Mouse (Mus musculus) CH12.LX (cell line): ENCODE results near the gene Lzts2. TPM values are rescaled to one million over a fixed set of nuclear protein-coding genes. Genes with fewer than 3 reads are reported as not detected.

Experiments
- DNase-seq: peaks from one replicate; pipeline ENCODE4 v3.0.0-alpha.2; 2013; ENCODE audit errors: extremely low read depth
- H3K27ac ChIP-seq: 2 replicates; pipeline ENCODE4 v1.5.1; 2012; ENCODE audit warnings: low read depth, mild to moderate bottlenecking, control low read depth, moderate library complexity; ENCODE audit not compliant: insufficient read depth
- H3K27me3 ChIP-seq: replicated peaks from 2 replicates; pipeline ENCODE3; 2012; ENCODE audit warnings: inconsistent platforms
- H3K36me3 ChIP-seq, 2 experiments: replicated peaks in 1 of 2; 2 replicates each; pipeline versions ENCODE3 to v1.6.1; 2012; ENCODE audit warnings: inconsistent platforms in 1 of 2, low read length in 1 of 2, mild to moderate bottlenecking in 1 of 2, mixed read lengths in 1 of 2, moderate library complexity in 1 of 2; ENCODE audit not compliant: control insufficient read depth in 1 of 2, insufficient read depth in 1 of 2
- H3K4me1 ChIP-seq, 2 experiments: 2 replicates each; pipeline ENCODE4 v1.6.1; 2012; ENCODE audit warnings: inconsistent platforms in 1 of 2, moderate library complexity in 1 of 2; ENCODE audit not compliant: insufficient read depth in 2 of 2, control insufficient read depth in 1 of 2
- H3K4me2 ChIP-seq: 2 replicates; pipeline ENCODE4 v1.6.1; 2012; ENCODE audit warnings: low read depth, mild to moderate bottlenecking, control low read depth; ENCODE audit not compliant: poor library complexity, insufficient read depth, severe bottlenecking
- H3K4me3 ChIP-seq, 3 experiments: fragments of 150-350 bp in 1 of 3; sonication (generic) in 1 of 3; replicated peaks in 1 of 3; 2 replicates each; pipeline versions ENCODE3 to v1.5.1; 2011 to 2012; ENCODE audit warnings: low read depth in 2 of 3, low read length in 2 of 3, mild to moderate bottlenecking in 2 of 3, moderate library complexity in 2 of 3, control low read depth in 1 of 3, improper control_type of control experiment in 1 of 3, inconsistent platforms in 1 of 3, mixed read lengths in 1 of 3; ENCODE audit not compliant: poor library complexity in 1 of 3
- H3K79me2 ChIP-seq: replicated peaks from 2 replicates; pipeline ENCODE4 v1.6.1; 2012; ENCODE audit warnings: mild to moderate bottlenecking, moderate library complexity; ENCODE audit not compliant: control insufficient read depth, poor library complexity, insufficient read depth, severe bottlenecking; ENCODE audit errors: extremely low read depth
- H3K9ac ChIP-seq: 2 replicates; pipeline ENCODE4 v1.6.1; 2012; ENCODE audit warnings: low read depth, mild to moderate bottlenecking, control low read depth, moderate library complexity; ENCODE audit not compliant: insufficient read depth
- H3K9me3 ChIP-seq: replicated peaks from 2 replicates; pipeline ENCODE3; 2012; ENCODE audit warnings: low read length, inconsistent platforms, mixed read lengths
- CHD1 ChIP-seq: IDR thresholded peaks from 2 replicates; pipeline ENCODE4 v1.6.1; 2012; ENCODE audit warnings: low read depth, low read length, improper control_type of control experiment, inconsistent platforms
- CHD2 ChIP-seq: IDR thresholded peaks from 2 replicates; pipeline ENCODE4 v1.6.1; 2011; ENCODE audit warnings: low read length, improper control_type of control experiment
- E2F4 ChIP-seq: IDR thresholded peaks from 2 replicates; pipeline ENCODE4 v1.6.1; 2011; ENCODE audit warnings: low read depth, low read length, improper control_type of control experiment; ENCODE audit not compliant: insufficient replicate concordance
- EP300 ChIP-seq: IDR thresholded peaks from 2 replicates; pipeline ENCODE4 v1.6.1; 2011; ENCODE audit warnings: low read length, improper control_type of control experiment
- ETS1 ChIP-seq: conservative IDR thresholded peaks from 2 replicates; pipeline ENCODE4 v1.6.1; 2012; ENCODE audit warnings: low read depth, mild to moderate bottlenecking, inconsistent platforms, low read length, improper control_type of control experiment, moderate library complexity
- JUN ChIP-seq: IDR thresholded peaks from 2 replicates; pipeline ENCODE4 v1.6.1; 2011; ENCODE audit warnings: low read depth, mild to moderate bottlenecking, low read length, improper control_type of control experiment, moderate library complexity; ENCODE audit not compliant: insufficient read depth
- JUND ChIP-seq: conservative IDR thresholded peaks from 2 replicates; pipeline ENCODE4 v1.6.1; 2011; ENCODE audit warnings: low read depth, low read length, improper control_type of control experiment
- MAX ChIP-seq: IDR thresholded peaks from 2 replicates; pipeline ENCODE4 v1.6.1; 2011; ENCODE audit warnings: low read length, improper control_type of control experiment
- MAZ ChIP-seq: IDR thresholded peaks from 2 replicates; pipeline ENCODE4 v1.6.1; 2012; ENCODE audit warnings: low read depth, mild to moderate bottlenecking, inconsistent platforms, low read length, improper control_type of control experiment, moderate library complexity
- MEF2A ChIP-seq: IDR thresholded peaks from 2 replicates; pipeline ENCODE4 v1.6.1; 2014; ENCODE audit warnings: low read depth, mild to moderate bottlenecking, inconsistent platforms, low read length, improper control_type of control experiment, borderline replicate concordance
- MXI1 ChIP-seq: IDR thresholded peaks from 2 replicates; pipeline ENCODE4 v1.6.1; 2011; ENCODE audit warnings: mild to moderate bottlenecking, low read depth, low read length, improper control_type of control experiment
- MYC ChIP-seq: IDR thresholded peaks from 2 replicates; pipeline ENCODE4 v1.6.1; 2011; ENCODE audit warnings: low read depth, mild to moderate bottlenecking, improper control_type of control experiment, low read length
- NRF1 ChIP-seq: IDR thresholded peaks from 2 replicates; pipeline ENCODE4 v1.6.1; 2014; ENCODE audit warnings: low read depth, mild to moderate bottlenecking, inconsistent platforms, low read length, improper control_type of control experiment, moderate library complexity
- RAD21 ChIP-seq: IDR thresholded peaks from 2 replicates; pipeline ENCODE4 v1.6.1; 2011; ENCODE audit warnings: low read depth, mild to moderate bottlenecking, low read length, improper control_type of control experiment, moderate library complexity
- RCOR1 ChIP-seq: conservative IDR thresholded peaks from 2 replicates; pipeline ENCODE4 v1.6.1; 2012; ENCODE audit warnings: low read depth, mild to moderate bottlenecking, inconsistent platforms, low read length, improper control_type of control experiment
- SIN3A ChIP-seq: IDR thresholded peaks from 2 replicates; pipeline ENCODE4 v1.6.1; 2012; ENCODE audit warnings: low read length, improper control_type of control experiment, inconsistent platforms
- TCF12 ChIP-seq: IDR thresholded peaks from 2 replicates; pipeline ENCODE4 v1.6.1; 2014; ENCODE audit warnings: low read depth, mild to moderate bottlenecking, inconsistent platforms, low read length, improper control_type of control experiment
- UBTF ChIP-seq: IDR thresholded peaks from 2 replicates; pipeline ENCODE4 v1.6.1; 2012; ENCODE audit warnings: low read depth, mild to moderate bottlenecking, inconsistent platforms, low read length, improper control_type of control experiment, moderate library complexity
- USF1 ChIP-seq: IDR thresholded peaks from 2 replicates; pipeline ENCODE4 v1.6.1; 2014; ENCODE audit warnings: low read depth, mild to moderate bottlenecking, inconsistent platforms, low read length, improper control_type of control experiment
- ZC3H11A ChIP-seq: IDR thresholded peaks from 2 replicates; pipeline ENCODE4 v1.6.1; 2012; ENCODE audit warnings: low read depth, mild to moderate bottlenecking, inconsistent platforms, low read length, improper control_type of control experiment
- ZKSCAN1 ChIP-seq: IDR thresholded peaks from 2 replicates; pipeline ENCODE4 v1.6.1; 2012; ENCODE audit warnings: low read depth, inconsistent platforms, low read length, improper control_type of control experiment, borderline replicate concordance
- dilution Hi-C: fragments of 300-500 bp; cut with MboI; formaldehyde crosslinking; loops from 2 replicates; pipeline ENCODE4 v1.14.3; 2020; ENCODE audit warnings: low sequenced_read_pairs; ENCODE audit not compliant: extremely low pct_unique_long_range_greater_than_20kb, extremely low pct_ligation_motif_present
- in situ Hi-C: fragments of 300-500 bp; cut with MboI; formaldehyde crosslinking; loops from 3 replicates; pipeline ENCODE4 v1.14.3; 2019; ENCODE audit warnings: low sequenced_read_pairs, low pct_ligation_motif_present, low pct_unique_long_range_greater_than_20kb, mixed read lengths
- polyA plus RNA-seq: library from polyadenylated mRNA; unstranded; fragments of >175 nt; gene quantifications from 2 replicates; pipeline ENCODE4 v1.2.1, GENCODE M21; 2012; ENCODE audit warnings: low read depth; ENCODE audit not compliant: insufficient read length
- total RNA-seq, 2 experiments: library from RNA; depleted of rRNA; stranded (reverse); fragments of 300-350 nt in 1 of 2; fragments of >200 nt in 1 of 2; gene quantifications; 2 replicates each; pipeline ENCODE4 v1.2.3; 2012 to 2014

Lzts2 gene
- total and polyA plus RNA-seq, 3 experiments = 0.68 to 22.1 (median 2.2) TPM

GRCm38 (mm10) chr19:45007425-45008191 is 6.6 kb upstream of the Lzts2 start:
- TF ChIP-seq E2F4 (no peak), CHD2 (no peak), JUN (no peak), JUND (no peak), ETS1 (no peak), EP300 (no peak), USF1 (no peak), MYC (no peak), MXI1 (no peak)
- DNase-seq = no peak
- Histone ChIP-seq H3K27me3 (no peaks in the 10 kb centered on the region), H3K9me3 (no peaks in the 10 kb centered on the region), H3K4me2 (peak overlapping the region; percentile 41), H3K79me2 (peaks cover 19% of the 10 kb centered on the region), H3K36me3 (peaks cover 42 to 78% of the 10 kb centered on the region in 2 experiments), H3K9ac (peak overlapping the region; percentile 47; the same call in 1 of the 2 replicates), H3K4me1 (peaks cover 15 to 37% of the 10 kb centered on the region in 2 experiments), H3K27ac (no peak overlapping the region), H3K4me3 (peak overlapping the region; percentile 94 to 96 (median 95))
- in situ Hi-C loops (no loop called here), dilution Hi-C loops (no loop called here)

DNA sequence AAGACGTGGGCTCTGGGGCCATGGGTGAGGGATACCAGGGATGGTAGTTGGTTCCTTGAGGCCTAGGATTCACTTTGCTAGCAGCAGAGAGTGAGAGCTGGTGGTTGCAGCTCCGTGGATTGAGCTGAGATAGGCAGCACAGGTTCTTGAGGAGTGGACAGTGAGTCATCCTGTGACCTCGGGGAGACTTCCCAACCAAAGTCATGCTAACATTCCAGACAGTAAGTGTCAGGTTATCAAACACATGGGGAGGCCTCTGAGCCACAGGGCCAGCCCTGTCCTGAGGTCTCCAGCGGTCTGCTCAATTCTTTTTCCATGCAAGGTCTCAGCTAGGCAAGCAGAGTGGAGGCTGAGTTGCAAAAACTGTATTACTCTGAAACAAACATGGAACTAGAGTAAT is 3.6 kb upstream of the Lzts2 start:
- Histone ChIP-seq H3K79me2 (peaks cover 19% of the 10 kb centered on the region), H3K4me1 (peaks cover 26 to 50% of the 10 kb centered on the region in 2 experiments), H3K4me2 (no peak overlapping the region), H3K4me3 (no peak overlapping the region), H3K36me3 (peaks cover 28 to 59% of the 10 kb centered on the region in 2 experiments), H3K9ac (no peak overlapping the region), H3K27ac (no peak overlapping the region), H3K27me3 (no peaks in the 10 kb centered on the region), H3K9me3 (no peaks in the 10 kb centered on the region)
- TF ChIP-seq UBTF (no peak), TCF12 (no peak), CHD1 (no peak), MAX (no peak), RCOR1 (no peak), MAZ (no peak), NRF1 (no peak), JUND (no peak), RAD21 (no peak), ZC3H11A (no peak), MEF2A (no peak), CHD2 (no peak), SIN3A (no peak), ZKSCAN1 (no peak)
- in situ Hi-C loops = no loop called here
- dilution Hi-C loops = no loop called here
- DNase-seq = no peak
